ENCODE assay signal across 26 mouse cellular contexts in the genomic region with DNA sequence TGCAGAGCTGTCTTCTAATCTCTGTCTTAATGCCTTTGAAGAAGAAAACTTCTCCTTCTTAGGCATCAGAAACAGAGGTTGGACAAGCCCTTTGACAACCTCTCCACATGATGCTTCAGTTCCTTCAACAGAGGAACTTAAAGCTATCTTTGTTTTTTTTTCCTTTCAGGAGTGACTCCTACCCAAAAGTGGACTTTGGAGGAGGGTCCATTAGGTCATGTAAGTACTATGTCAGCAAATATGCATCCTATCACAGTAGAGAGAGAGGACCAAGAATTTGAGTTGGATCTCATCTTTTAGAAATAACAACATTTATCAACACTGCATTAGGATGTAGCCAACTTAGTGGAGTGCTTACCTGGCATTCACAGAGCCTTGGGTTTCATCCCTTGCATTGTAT.
"Had no signal": no experiment of that assay in that cellular context is flagged by ENCODE, and none has a peak within 500 bp of the region (broad histone marks: within the 10 kb centered on the region; RNA-seq: fewer than 3 reads in every experiment).

No protein-coding gene starts in this region.

- H3K4me1 ChIP-seq: hindbrain, embryonic 10.5 days; hindbrain, embryonic 12.5 days; kidney, embryonic 15.5 days; limb, embryonic 15.5 days had no signal

- DNase-seq: gastrocnemius, adult 2 months; gastrocnemius, postnatal 10 days; gastrocnemius, postnatal 25 days; heart, adult 18-20 months; heart, postnatal 10 days; heart, postnatal 4 days; kidney, adult 8-10 months; kidney, postnatal 14 days; kidney, postnatal 4 days; layer of hippocampus, postnatal 36 days; left cerebral cortex, postnatal 4 days had no signal

- ATAC-seq: hindbrain, embryonic 16.5 days; intestine, embryonic 15.5 days; intestine, postnatal 0 days had no signal

- H3K9me3 ChIP-seq: heart, embryonic 10.5 days; heart, embryonic 12.5 days; hindbrain, embryonic 10.5 days; hindbrain, embryonic 12.5 days; intestine, embryonic 15.5 days; kidney, embryonic 15.5 days; limb, embryonic 13.5 days; limb, embryonic 15.5 days had no signal

- H3K36me3 ChIP-seq: heart, embryonic 10.5 days; heart, embryonic 12.5 days; hindbrain, embryonic 12.5 days; intestine, embryonic 15.5 days; kidney, embryonic 15.5 days had no signal

- H3K27ac ChIP-seq: gastrocnemius, adult 2 months; heart, embryonic 10.5 days; hindbrain, embryonic 10.5 days; hindbrain, embryonic 12.5 days; hindbrain, embryonic 14.5 days; intestine, embryonic 15.5 days; kidney, embryonic 15.5 days; kidney, postnatal 0 days; layer of hippocampus, adult 2 months; limb, embryonic 13.5 days; limb, embryonic 15.5 days; liver, embryonic 14.5 days had no signal

- H3K4me2 ChIP-seq: heart, embryonic 12.5 days; hindbrain, embryonic 12.5 days; hindbrain, embryonic 14.5 days; intestine, embryonic 15.5 days; kidney, embryonic 15.5 days; limb, embryonic 13.5 days; limb, embryonic 15.5 days; liver, embryonic 11.5 days had no signal

- H3K9ac ChIP-seq: heart, embryonic 12.5 days; hindbrain, embryonic 12.5 days; hindbrain, embryonic 14.5 days; intestine, embryonic 15.5 days; kidney, embryonic 15.5 days; limb, embryonic 13.5 days; limb, embryonic 15.5 days; liver, embryonic 14.5 days had no signal

- H3K4me3 ChIP-seq: gastrocnemius, adult 2 months; heart, embryonic 10.5 days; heart, embryonic 12.5 days; hindbrain, embryonic 10.5 days; hindbrain, embryonic 12.5 days; intestine, embryonic 15.5 days; kidney, embryonic 15.5 days; layer of hippocampus, adult 2 months; limb, embryonic 13.5 days; limb, embryonic 15.5 days had no signal

- H3K27me3 ChIP-seq: heart, embryonic 12.5 days; hindbrain, embryonic 12.5 days; intestine, embryonic 15.5 days; kidney, embryonic 15.5 days; limb, embryonic 13.5 days; limb, embryonic 15.5 days had no signal
